Mouse (Mus musculus) kidney, adult 2 months (tissue): Measurements from ENCODE around the gene Apof. TPM values are rescaled to one million over a fixed set of nuclear protein-coding genes. Genes with fewer than 3 reads are reported as not detected.

Experiments
- DNase-seq: peaks from one replicate; pipeline ENCODE4 v3.0.0; 2021
- H3K27ac ChIP-seq: fragments of 200-500 bp; 2 replicates; pipeline ENCODE4 v1.5.1; 2012; ENCODE audit warnings: low read depth, low read length, control low read depth, inconsistent platforms; ENCODE audit not compliant: insufficient read depth
- H3K27me3 ChIP-seq: fragments of 200-500 bp; replicated peaks from 2 replicates; pipeline ENCODE4 v1.6.1; 2012; ENCODE audit warnings: mild to moderate bottlenecking, moderate library complexity, low read length, inconsistent platforms; ENCODE audit not compliant: control insufficient read depth, insufficient read depth
- H3K36me3 ChIP-seq: fragments of 200-500 bp; 2 replicates; pipeline ENCODE4 v1.6.1; 2012; ENCODE audit warnings: mild to moderate bottlenecking, moderate library complexity, low read length, inconsistent platforms; ENCODE audit not compliant: control insufficient read depth, insufficient read depth
- H3K4me1 ChIP-seq: fragments of 200-500 bp; 2 replicates; pipeline ENCODE4 v1.6.1; 2011; ENCODE audit warnings: low read length; ENCODE audit not compliant: control insufficient read depth, insufficient read depth
- H3K4me3 ChIP-seq: fragments of 200-500 bp; 2 replicates; pipeline ENCODE4 v1.5.1; 2011; ENCODE audit warnings: mild to moderate bottlenecking, low read depth, low read length, control low read depth; ENCODE audit not compliant: insufficient read depth
- CTCF ChIP-seq: fragments of 200-500 bp; conservative IDR thresholded peaks from 2 replicates; pipeline ENCODE4 v1.5.1; 2011; ENCODE audit warnings: low read depth, mild to moderate bottlenecking, control low read depth, low read length, moderate library complexity, mixed read lengths; ENCODE audit not compliant: insufficient read depth, insufficient read length
- POLR2A ChIP-seq: fragments of 200-500 bp; IDR thresholded peaks from one replicate; pipeline ENCODE4 v1.6.1; 2011; ENCODE audit warnings: low read depth, low read length, control low read depth
- WGBS: fragments of 180-500 bp; shearing (Covaris S2); methylation state at CpG from one replicate; pipeline ENCODE4 v1.1.7; 2018; 5-methylcytosine and 5-hydroxymethylcytosine counted together
- polyA plus RNA-seq: library from polyadenylated mRNA; depleted of rRNA; stranded (reverse); fragments of >200 nt; gene quantifications from 2 replicates; pipeline ENCODE4 v1.2.3, GENCODE M21; 2012; rRNA removed

Apof gene
- 0.08 and 0.30 TPM in 2 replicates for polyA plus RNA-seq

DNA sequence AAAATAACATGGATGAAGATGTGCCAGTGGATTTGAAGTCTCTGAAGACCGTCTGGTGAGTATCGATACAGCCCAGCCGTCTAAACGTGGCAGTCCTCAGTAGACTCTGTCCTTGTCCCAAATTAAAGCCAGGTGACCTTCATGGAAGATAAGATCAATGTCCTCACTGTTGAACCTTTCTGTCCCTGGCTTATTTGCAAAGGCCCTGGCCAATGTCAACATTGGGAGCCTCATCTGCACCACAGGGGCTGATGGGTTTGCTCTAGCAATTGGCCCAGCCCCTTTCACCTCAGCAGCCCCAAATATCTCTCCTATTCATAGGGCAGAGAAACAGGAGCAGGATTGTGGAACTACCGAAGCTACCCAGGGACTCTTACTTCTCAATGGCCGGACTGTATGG is at the start of gene Apof:
TSS of gene Apof (plus strand) at position 301 of the 400 bp plus-strand sequence.
- WGBS = 93% methylated on average over 6 of the region's 6 CpGs
- H3K36me3 ChIP-seq = no peaks in the 10 kb centered on the region
- no peaks in the 10 kb centered on the region for H3K27me3 ChIP-seq
- H3K4me3 ChIP-seq = no peak within 1 kb of the TSS
- no peak for TF ChIP-seq POLR2A
- no peak for TF ChIP-seq CTCF
- DNase-seq = no peak
- H3K27ac ChIP-seq = peak within 1 kb of the TSS; percentile 20; the same call in 1 of the 2 replicates
- H3K4me1 ChIP-seq = peaks cover 3% of the 10 kb centered on the region; the same call in 1 of the 2 replicates

DNA sequence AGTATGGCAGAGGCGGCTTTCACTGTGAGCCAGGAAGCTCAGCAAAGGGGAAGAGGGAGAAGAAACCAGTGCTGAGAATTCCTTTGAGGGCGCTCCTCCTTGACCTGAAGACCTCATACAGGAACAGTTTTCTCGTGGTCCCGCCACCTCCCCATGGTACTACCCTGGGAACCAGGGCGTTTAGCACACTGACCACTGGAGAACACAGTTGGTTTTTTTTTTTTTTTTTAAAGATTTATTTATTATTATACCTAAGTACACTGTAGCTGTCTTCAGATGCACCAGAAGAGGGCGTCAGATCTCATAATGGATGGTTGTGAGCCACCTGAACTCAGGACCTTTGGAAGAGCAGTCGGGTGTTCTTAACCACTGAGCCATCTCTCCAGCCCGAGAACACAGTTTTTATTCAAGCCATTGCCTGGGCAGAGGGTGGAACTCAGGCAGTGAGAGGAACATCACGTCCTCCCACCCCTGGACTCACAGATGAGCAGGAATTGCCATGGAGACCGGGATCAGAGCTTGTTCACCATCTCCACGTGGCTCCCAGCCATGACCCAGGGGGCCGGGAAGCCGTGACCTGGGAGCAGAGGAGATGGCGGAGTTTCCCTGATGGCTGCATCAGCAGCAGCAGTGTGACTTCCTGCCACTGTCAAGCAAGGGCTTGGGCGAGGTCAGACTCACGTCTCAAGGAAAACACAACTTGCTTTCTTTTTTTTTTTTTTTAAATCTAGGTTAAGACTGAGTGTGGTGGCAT is 46.8 kb upstream of the Apof start:
- H3K4me3 ChIP-seq = no peak overlapping the region
- DNase-seq = peak; percentile 27
- H3K36me3 ChIP-seq = no peaks in the 10 kb centered on the region
- no peaks in the 10 kb centered on the region for H3K4me1 ChIP-seq
- TF ChIP-seq POLR2A = no peak
- TF ChIP-seq CTCF = no peak
- no peak overlapping the region for H3K27ac ChIP-seq
- H3K27me3 ChIP-seq = no peaks in the 10 kb centered on the region
- 49% methylated on average over 16 of the region's 16 CpGs for WGBS

- H3K27ac ChIP-seq = no peak overlapping the region
- TF ChIP-seq POLR2A (no peak), CTCF (no peak)
- DNase-seq = no peak
- WGBS = 54% methylated on average over 5 of the region's 5 CpGs
- no peaks in the 10 kb centered on the region for H3K27me3 ChIP-seq
- no peaks in the 10 kb centered on the region for H3K36me3 ChIP-seq
- no peaks in the 10 kb centered on the region for H3K4me1 ChIP-seq
- no peak overlapping the region for H3K4me3 ChIP-seq
Measured at GRCm38 (mm10) chr10:128225064-128225463, 43.4 kb upstream of the Apof start.

DNA sequence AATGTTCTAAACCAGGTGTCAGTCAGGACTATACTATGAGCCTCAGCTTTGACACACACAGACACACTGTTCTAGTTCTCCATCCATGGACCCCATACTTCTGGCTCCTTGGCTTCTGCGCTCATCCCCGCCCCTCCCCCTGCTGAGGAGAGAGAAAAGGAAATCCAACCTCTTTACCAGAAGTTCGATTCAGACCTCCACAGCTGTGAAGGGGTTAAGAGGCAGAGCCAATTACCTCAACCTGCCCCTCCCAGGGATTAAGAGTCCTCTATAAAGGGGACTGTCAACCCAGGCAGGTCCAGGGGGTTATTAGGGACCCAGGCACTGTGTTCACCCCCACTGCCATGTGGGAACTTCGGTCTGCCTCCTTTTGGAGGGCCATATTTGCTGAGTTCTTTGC is 42.9 kb upstream of the Apof start, which contains the start of gene Mip:
TSS of gene Mip (plus strand) at position 301 of the 400 bp plus-strand sequence.
- Histone ChIP-seq H3K27ac (no peak within 1 kb of the TSS), H3K36me3 (no peaks in the 10 kb centered on the region), H3K4me1 (no peaks in the 10 kb centered on the region), H3K4me3 (no peak within 1 kb of the TSS), H3K27me3 (no peaks in the 10 kb centered on the region)
- no peak for TF ChIP-seq CTCF
- no peak for TF ChIP-seq POLR2A
- DNase-seq = no peak
- WGBS = 56% methylated on average over 4 of the region's 4 CpGs

GRCm38 (mm10) chr10:128227592-128227991 is 40.9 kb upstream of the Apof start:
- Histone ChIP-seq H3K4me3 (no peak overlapping the region), H3K27ac (no peak overlapping the region), H3K27me3 (no peaks in the 10 kb centered on the region), H3K36me3 (no peaks in the 10 kb centered on the region), H3K4me1 (no peaks in the 10 kb centered on the region)
- 76% methylated on average over 9 of the region's 9 CpGs for WGBS
- no peak for DNase-seq
- TF ChIP-seq POLR2A (no peak), CTCF (no peak)

DNA sequence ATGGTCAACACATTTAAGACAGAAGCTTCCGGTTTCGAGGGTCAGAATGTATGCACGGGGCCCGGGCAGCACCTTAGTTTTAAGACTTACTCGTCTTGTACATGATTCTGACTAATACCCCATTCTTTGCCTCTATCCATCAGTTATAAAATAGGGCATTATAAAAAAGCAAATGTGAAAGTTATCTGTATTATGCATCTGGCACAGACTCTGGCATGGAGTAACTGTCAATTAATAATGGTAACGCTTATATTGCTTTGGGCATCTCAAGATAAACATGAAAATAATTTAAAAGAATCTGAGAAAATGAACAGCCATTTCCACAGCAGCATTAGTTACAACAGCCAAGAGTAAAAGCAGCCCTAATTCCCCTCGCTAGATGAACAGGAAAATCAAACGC is 40.5 kb upstream of the Apof start:
- TF ChIP-seq CTCF (no peak), POLR2A (no peak)

GRCm38 (mm10) chr10:128230582-128230981 is 37.9 kb upstream of the Apof start:
- DNase-seq = no peak
- Histone ChIP-seq H3K4me1 (no peaks in the 10 kb centered on the region), H3K36me3 (no peaks in the 10 kb centered on the region), H3K27me3 (no peaks in the 10 kb centered on the region), H3K4me3 (no peak overlapping the region), H3K27ac (no peak overlapping the region)
- WGBS = 81% methylated on average over 12 of the region's 12 CpGs
- TF ChIP-seq CTCF (no peak), POLR2A (no peak)

More for the DNA sequence above, 40.5 kb upstream of the Apof start:
- Histone ChIP-seq H3K27me3 (no peaks in the 10 kb centered on the region), H3K27ac (no peak overlapping the region), H3K4me1 (no peaks in the 10 kb centered on the region), H3K4me3 (no peak overlapping the region), H3K36me3 (no peaks in the 10 kb centered on the region)
- 88% methylated on average over 8 of the region's 8 CpGs for WGBS
- DNase-seq = no peak
